Mouse (Mus musculus) thymus, adult 18-20 months (tissue): ENCODE results near the gene Ikzf5.

Source experiments
- DNase-seq, 2 experiments: peaks; one replicate each; pipeline ENCODE4 v3.0.0; 2022; ENCODE audit warnings: mixed read lengths in 2 of 2

Ikzf5 gene

DNA sequence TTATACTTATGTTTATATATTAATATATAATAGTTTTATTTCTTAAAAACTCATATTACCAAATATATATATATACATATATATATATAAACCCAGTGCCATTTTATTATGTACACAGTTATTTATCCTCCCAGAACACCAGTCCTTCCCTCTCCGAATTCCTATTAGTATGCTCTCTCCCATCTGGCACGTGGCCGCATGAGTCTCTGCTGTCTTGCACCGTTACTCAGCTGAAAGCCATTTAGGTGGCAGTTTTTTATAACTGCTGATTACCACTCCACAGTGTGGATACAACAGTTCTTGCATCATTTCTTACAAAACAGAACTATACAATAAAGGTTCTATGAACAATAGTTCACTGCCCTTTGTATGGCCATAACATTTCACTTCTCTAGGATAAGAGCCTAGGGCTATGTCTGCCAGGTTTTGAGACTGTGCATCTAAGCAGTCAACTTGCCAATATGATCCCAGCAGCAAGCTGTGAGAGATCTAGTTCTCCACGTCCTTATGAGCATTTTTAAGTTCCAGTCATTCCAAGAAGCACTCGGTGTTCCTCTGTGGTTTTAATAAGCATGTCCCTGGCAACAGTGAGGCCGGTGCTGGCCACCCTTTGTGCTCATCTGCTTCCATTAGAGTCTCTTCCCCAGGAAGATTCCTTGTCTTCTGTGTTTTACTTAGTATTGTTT lies 64.3 kb downstream of the Ikzf5 start:
- DNase-seq = no peak
